Mouse (Mus musculus): ENCODE results near the gene Usp46. TPM values are rescaled to one million over a fixed set of nuclear protein-coding genes. Genes with fewer than 3 reads are reported as not detected.

Gene Usp46
- polyA plus RNA-seq (2015; fragmentation: Nextera tagmentation; extraction: Ambion mirVana) = 32.1 and 32.3 TPM in 2 replicates

GRCm38 (mm10) chr5:74067831-74068713, at the start of gene Usp46:
Gene Usp46 (minus strand): TSS chr5:74068431.
- WGBS = under 1% methylated on average over 71 of the region's 89 CpGs
- Histone ChIP-seq H3K27me3 (ENCODE audit: control insufficient read depth, insufficient read depth, low read length) (no peaks in the 10 kb centered on the region), H3K4me2 (ENCODE audit: low read depth, low read length) (peak within 1 kb of the TSS; percentile 79), H3K9me3 (replicated peaks; ENCODE audit: control insufficient read depth, low read length) (no peaks in the 10 kb centered on the region), H3K36me3 (ENCODE audit: control insufficient read depth, insufficient read depth, low read length) (no peaks in the 10 kb centered on the region), H3K27ac (ENCODE audit: low read length) (peak within 1 kb of the TSS; percentile 99), H3K4me1 (ENCODE audit: control insufficient read depth, insufficient read depth, low read length) (peaks cover 25% of the 10 kb centered on the region), H3K9ac (ENCODE audit: low read length) (peak within 1 kb of the TSS; percentile 99), H3K4me3 (replicated peaks; ENCODE audit: low read length) (peak within 1 kb of the TSS; percentile 97)
- ATAC-seq (ENCODE audit: insufficient read depth, low FRiP score) = peak; percentile 91

- H3K4me3 ChIP-seq (replicated peaks; ENCODE audit: low read length) = no peak overlapping the region
- no peaks in the 10 kb centered on the region for H3K4me1 ChIP-seq (ENCODE audit: control insufficient read depth, insufficient read depth, low read length)
- H3K9ac ChIP-seq (ENCODE audit: low read length) = no peak overlapping the region
- WGBS = 85% methylated on average over 7 of the region's 7 CpGs
- no peaks in the 10 kb centered on the region for H3K27me3 ChIP-seq (ENCODE audit: control insufficient read depth, insufficient read depth, low read length)
- no peak overlapping the region for H3K27ac ChIP-seq (ENCODE audit: low read length)
- no peak for ATAC-seq (ENCODE audit: insufficient read depth, low FRiP score)
- H3K36me3 ChIP-seq (ENCODE audit: control insufficient read depth, insufficient read depth, low read length) = no peaks in the 10 kb centered on the region
- no peaks in the 10 kb centered on the region for H3K9me3 ChIP-seq (replicated peaks; ENCODE audit: control insufficient read depth, low read length)
- no peak overlapping the region for H3K4me2 ChIP-seq (ENCODE audit: low read depth, low read length)
Measured at GRCm38 (mm10) chr5:74113961-74114689, 45.9 kb upstream of the Usp46 start.

- no peaks in the 10 kb centered on the region for H3K4me1 ChIP-seq (ENCODE audit: control insufficient read depth, insufficient read depth, low read length)
- no peak overlapping the region for H3K9ac ChIP-seq (ENCODE audit: low read length)
- H3K4me2 ChIP-seq (ENCODE audit: low read depth, low read length) = no peak overlapping the region
- H3K27ac ChIP-seq (ENCODE audit: low read length) = peak overlapping the region; percentile 31; the same call in 1 of the 2 replicates
- ATAC-seq (ENCODE audit: insufficient read depth, low FRiP score) = peak; percentile 85; the same call in 1 of the 2 replicates
- 50% methylated on average over 7 of the region's 7 CpGs for WGBS
- H3K4me3 ChIP-seq (replicated peaks; ENCODE audit: low read length) = no peak overlapping the region
- 0 out of 2 replicates have a peak, but pooled peaks cover 3% of the 10 kb centered on the region for H3K9me3 ChIP-seq (replicated peaks; ENCODE audit: control insufficient read depth, low read length)
- H3K36me3 ChIP-seq (ENCODE audit: control insufficient read depth, insufficient read depth, low read length) = no peaks in the 10 kb centered on the region
- H3K27me3 ChIP-seq (ENCODE audit: control insufficient read depth, insufficient read depth, low read length) = no peaks in the 10 kb centered on the region
Measured at GRCm38 (mm10) chr5:74105445-74105844, 37.2 kb upstream of the Usp46 start.

GRCm38 (mm10) chr5:74101761-74102160, 33.5 kb upstream of the Usp46 start:
- no peak overlapping the region for H3K27ac ChIP-seq (ENCODE audit: low read length)
- no peak for ATAC-seq (ENCODE audit: insufficient read depth, low FRiP score)
- WGBS = 60% methylated on average over 6 of the region's 6 CpGs
- no peak overlapping the region for H3K4me2 ChIP-seq (ENCODE audit: low read depth, low read length)
- H3K36me3 ChIP-seq (ENCODE audit: control insufficient read depth, insufficient read depth, low read length) = no peaks in the 10 kb centered on the region
- no peak overlapping the region for H3K9ac ChIP-seq (ENCODE audit: low read length)
- no peaks in the 10 kb centered on the region for H3K4me1 ChIP-seq (ENCODE audit: control insufficient read depth, insufficient read depth, low read length)
- no peak overlapping the region for H3K4me3 ChIP-seq (replicated peaks; ENCODE audit: low read length)
- H3K9me3 ChIP-seq (replicated peaks; ENCODE audit: control insufficient read depth, low read length) = 0 out of 2 replicates have a peak, but pooled peaks cover 3% of the 10 kb centered on the region
- H3K27me3 ChIP-seq (ENCODE audit: control insufficient read depth, insufficient read depth, low read length) = no peaks in the 10 kb centered on the region

- WGBS = 64% methylated on average over 10 of the region's 10 CpGs
- 0 out of 2 replicates have a peak, but pooled peaks cover 1% of the 10 kb centered on the region for H3K9me3 ChIP-seq (replicated peaks; ENCODE audit: control insufficient read depth, low read length)
- H3K36me3 ChIP-seq (ENCODE audit: control insufficient read depth, insufficient read depth, low read length) = no peaks in the 10 kb centered on the region; the same call in 1 of the 2 replicates
- ATAC-seq (ENCODE audit: insufficient read depth, low FRiP score) = no peak
- no peak overlapping the region; the same call in 1 of the 2 replicates for H3K27ac ChIP-seq (ENCODE audit: low read length)
- no peak overlapping the region for H3K4me2 ChIP-seq (ENCODE audit: low read depth, low read length)
- H3K4me3 ChIP-seq (replicated peaks; ENCODE audit: low read length) = no peak overlapping the region
- H3K4me1 ChIP-seq (ENCODE audit: control insufficient read depth, insufficient read depth, low read length) = peaks cover 7% of the 10 kb centered on the region
- H3K27me3 ChIP-seq (ENCODE audit: control insufficient read depth, insufficient read depth, low read length) = no peaks in the 10 kb centered on the region
- H3K9ac ChIP-seq (ENCODE audit: low read length) = no peak overlapping the region
Measured at GRCm38 (mm10) chr5:74099046-74099445, 30.8 kb upstream of the Usp46 start.

GRCm38 (mm10) chr5:74097854-74098220, 29.6 kb upstream of the Usp46 start:
- no peak overlapping the region for H3K4me3 ChIP-seq (replicated peaks; ENCODE audit: low read length)
- no peaks in the 10 kb centered on the region for H3K9me3 ChIP-seq (replicated peaks; ENCODE audit: control insufficient read depth, low read length)
- no peak for ATAC-seq (ENCODE audit: insufficient read depth, low FRiP score)
- H3K9ac ChIP-seq (ENCODE audit: low read length) = no peak overlapping the region
- H3K36me3 ChIP-seq (ENCODE audit: control insufficient read depth, insufficient read depth, low read length) = no peaks in the 10 kb centered on the region; the same call in 1 of the 2 replicates
- WGBS = 60% methylated on average over 10 of the region's 10 CpGs
- no peaks in the 10 kb centered on the region for H3K27me3 ChIP-seq (ENCODE audit: control insufficient read depth, insufficient read depth, low read length)
- H3K4me1 ChIP-seq (ENCODE audit: control insufficient read depth, insufficient read depth, low read length) = peaks cover 7% of the 10 kb centered on the region
- no peak overlapping the region for H3K4me2 ChIP-seq (ENCODE audit: low read depth, low read length)
- no peak overlapping the region for H3K27ac ChIP-seq (ENCODE audit: low read length)

GRCm38 (mm10) chr5:74097116-74097853, 29.1 kb upstream of the Usp46 start:
- Histone ChIP-seq H3K36me3 (ENCODE audit: control insufficient read depth, insufficient read depth, low read length) (no peaks in the 10 kb centered on the region; the same call in 1 of the 2 replicates), H3K27ac (ENCODE audit: low read length) (no peak overlapping the region), H3K4me2 (ENCODE audit: low read depth, low read length) (no peak overlapping the region), H3K9me3 (replicated peaks; ENCODE audit: control insufficient read depth, low read length) (no peaks in the 10 kb centered on the region), H3K9ac (ENCODE audit: low read length) (no peak overlapping the region), H3K27me3 (ENCODE audit: control insufficient read depth, insufficient read depth, low read length) (no peaks in the 10 kb centered on the region), H3K4me1 (ENCODE audit: control insufficient read depth, insufficient read depth, low read length) (peaks cover 7% of the 10 kb centered on the region), H3K4me3 (replicated peaks; ENCODE audit: low read length) (no peak overlapping the region)
- no peak for ATAC-seq (ENCODE audit: insufficient read depth, low FRiP score)
- whole genome bisulfite sequencing = 76% methylated on average over 11 of the region's 11 CpGs

GRCm38 (mm10) chr5:74096060-74096459, 27.8 kb upstream of the Usp46 start:
- Histone ChIP-seq H3K4me1 (ENCODE audit: control insufficient read depth, insufficient read depth, low read length) (peaks cover 7% of the 10 kb centered on the region), H3K27ac (ENCODE audit: low read length) (no peak overlapping the region), H3K9ac (ENCODE audit: low read length) (no peak overlapping the region), H3K9me3 (replicated peaks; ENCODE audit: control insufficient read depth, low read length) (no peaks in the 10 kb centered on the region), H3K36me3 (ENCODE audit: control insufficient read depth, insufficient read depth, low read length) (no peaks in the 10 kb centered on the region; the same call in 1 of the 2 replicates), H3K4me3 (replicated peaks; ENCODE audit: low read length) (no peak overlapping the region), H3K27me3 (ENCODE audit: control insufficient read depth, insufficient read depth, low read length) (no peaks in the 10 kb centered on the region), H3K4me2 (ENCODE audit: low read depth, low read length) (no peak overlapping the region)
- 91% methylated on average over 1 of the region's 1 CpGs for WGBS
- no peak for ATAC-seq (ENCODE audit: insufficient read depth, low FRiP score)
